Mouse (Mus musculus): Measurements from ENCODE around the gene Nlgn1. TPM values are rescaled to one million over a fixed set of nuclear protein-coding genes. Genes with fewer than 3 reads are reported as not detected.

Gene Nlgn1
- polyA plus RNA-seq, 1 experiment from 2014 or later, result 1.6 TPM

GRCm38 (mm10) chr3:25897456-25897855 lies 434.8 kb downstream of the Nlgn1 start:
- Histone ChIP-seq H3K36me3 (no peaks in the 10 kb centered on the region), H3K27ac (no peak overlapping the region), H3K4me3 (replicated peaks) (no peak overlapping the region), H3K27me3 (no peaks in the 10 kb centered on the region), H3K9ac (no peak overlapping the region), H3K4me2 (no peak overlapping the region), H3K9me3 (replicated peaks) (no peaks in the 10 kb centered on the region), H3K4me1 (no peaks in the 10 kb centered on the region)
- ATAC-seq (replicated peaks; ENCODE audit: low FRiP score), result no peak

DNA sequence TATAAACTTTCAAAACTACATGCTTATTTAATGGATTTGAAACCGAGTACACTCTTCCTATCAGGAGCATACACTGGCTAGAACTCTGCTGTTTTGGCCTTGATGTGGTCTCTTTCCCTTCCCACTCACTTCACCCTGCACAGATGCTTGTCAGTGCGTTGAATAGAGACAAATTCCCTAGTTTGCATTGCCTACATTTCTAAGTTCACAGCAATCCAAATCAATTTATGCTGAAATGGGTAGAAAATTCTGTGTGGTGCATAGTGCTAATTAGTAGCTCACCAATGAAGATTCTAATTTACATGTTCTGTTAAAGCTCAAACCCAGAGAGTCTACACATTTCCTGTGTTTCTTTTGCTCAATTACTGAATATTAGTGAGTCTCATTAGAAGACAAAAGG lies 447.5 kb downstream of the Nlgn1 start:
- Histone ChIP-seq H3K9ac (no peak overlapping the region), H3K27ac (no peak overlapping the region), H3K4me2 (no peak overlapping the region), H3K36me3 (no peaks in the 10 kb centered on the region), H3K4me3 (replicated peaks) (no peak overlapping the region), H3K9me3 (replicated peaks) (no peaks in the 10 kb centered on the region), H3K4me1 (no peaks in the 10 kb centered on the region), H3K27me3 (no peaks in the 10 kb centered on the region)
- ATAC-seq (replicated peaks; ENCODE audit: low FRiP score), result no peak
- 78% methylated on average over 2 of the region's 2 CpGs for WGBS

GRCm38 (mm10) chr3:25869161-25869560 lies 463.1 kb downstream of the Nlgn1 start:
- no peak for ATAC-seq (replicated peaks; ENCODE audit: low FRiP score)
- Histone ChIP-seq H3K9me3 (replicated peaks) (no peaks in the 10 kb centered on the region), H3K9ac (no peak overlapping the region), H3K4me1 (no peaks in the 10 kb centered on the region), H3K27ac (no peak overlapping the region), H3K4me3 (replicated peaks) (no peak overlapping the region), H3K4me2 (no peak overlapping the region), H3K27me3 (no peaks in the 10 kb centered on the region), H3K36me3 (no peaks in the 10 kb centered on the region)

DNA sequence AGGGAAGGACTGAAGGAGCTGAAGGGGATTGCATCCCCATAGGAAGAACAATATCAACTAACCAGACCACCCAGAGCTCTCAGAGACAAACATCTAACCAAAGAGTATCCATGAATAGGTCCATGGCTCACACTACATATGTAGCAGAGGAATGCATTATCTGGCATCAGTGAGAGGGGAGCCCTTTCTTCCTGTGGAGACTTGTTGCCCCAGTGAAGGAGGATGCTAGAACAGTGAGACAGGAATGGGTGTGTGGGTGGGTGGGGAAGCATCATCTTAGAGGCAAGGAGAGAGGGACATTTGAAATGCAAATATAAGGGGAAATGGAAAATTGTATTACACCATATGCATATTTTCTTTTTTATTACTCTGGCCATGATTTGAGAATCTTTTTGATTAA lies 473.9 kb downstream of the Nlgn1 start:
- no peaks in the 10 kb centered on the region for H3K27me3 ChIP-seq
- no peaks in the 10 kb centered on the region for H3K36me3 ChIP-seq
- H3K4me1 ChIP-seq, result no peaks in the 10 kb centered on the region
- no peaks in the 10 kb centered on the region for H3K9me3 ChIP-seq (replicated peaks)
- no peak overlapping the region for H3K4me2 ChIP-seq
- H3K9ac ChIP-seq, result no peak overlapping the region
- ATAC-seq (replicated peaks; ENCODE audit: low FRiP score), result no peak
- H3K27ac ChIP-seq, result no peak overlapping the region
- no peak overlapping the region for H3K4me3 ChIP-seq (replicated peaks)

DNA sequence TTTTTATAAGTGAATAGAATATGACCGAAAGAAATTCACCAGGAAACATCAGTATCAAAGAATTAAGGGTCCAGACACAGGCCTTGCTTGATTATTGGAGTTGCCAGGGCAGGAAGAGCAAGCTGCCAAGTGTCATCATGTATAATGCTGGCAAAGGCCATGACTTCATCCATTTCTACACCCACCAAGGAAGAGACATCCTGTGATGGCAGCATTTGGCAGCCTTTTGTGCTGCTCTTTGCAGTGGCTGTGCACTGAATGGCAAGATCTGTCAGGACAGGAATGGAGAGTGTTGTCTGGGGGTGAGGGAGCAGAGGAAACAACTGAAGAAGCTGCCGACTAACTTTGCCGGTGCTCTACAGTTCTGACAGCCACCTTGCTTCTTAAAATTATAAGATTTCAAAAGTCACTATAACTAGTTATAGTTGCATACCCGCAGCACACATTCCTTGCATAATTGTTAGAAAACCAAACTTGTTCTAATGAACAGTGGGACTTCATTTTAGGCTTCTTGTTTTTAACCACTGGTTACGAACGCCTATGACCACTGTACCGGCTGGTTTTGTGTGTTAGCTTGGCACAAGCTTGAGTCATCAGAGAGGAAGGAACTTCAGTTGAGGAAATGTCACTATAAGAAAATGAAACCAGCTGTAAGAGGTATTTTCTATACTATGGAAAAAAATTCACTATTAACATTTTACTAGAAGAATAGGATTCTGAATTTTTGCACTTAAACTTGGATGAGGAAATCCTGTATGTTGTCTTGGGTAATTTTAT lies 487.4 kb downstream of the Nlgn1 start:
- Histone ChIP-seq H3K4me3 (replicated peaks) (no peak overlapping the region), H3K4me2 (no peak overlapping the region), H3K9me3 (replicated peaks) (no peaks in the 10 kb centered on the region), H3K27ac (no peak overlapping the region), H3K27me3 (no peaks in the 10 kb centered on the region), H3K4me1 (no peaks in the 10 kb centered on the region), H3K9ac (no peak overlapping the region), H3K36me3 (no peaks in the 10 kb centered on the region)
- ATAC-seq (replicated peaks; ENCODE audit: low FRiP score), result no peak
- WGBS, result 87% methylated on average over 7 of the region's 7 CpGs

GRCm38 (mm10) chr3:25830237-25830636 lies 502.0 kb downstream of the Nlgn1 start:
- no peak overlapping the region for H3K9ac ChIP-seq
- H3K27me3 ChIP-seq, result no peaks in the 10 kb centered on the region
- ATAC-seq (replicated peaks; ENCODE audit: low FRiP score), result no peak
- 81% methylated on average over 2 of the region's 2 CpGs for WGBS
- no peaks in the 10 kb centered on the region for H3K36me3 ChIP-seq
- H3K9me3 ChIP-seq (replicated peaks), result no peaks in the 10 kb centered on the region
- H3K4me1 ChIP-seq, result no peaks in the 10 kb centered on the region
- H3K4me3 ChIP-seq (replicated peaks), result no peak overlapping the region
- H3K27ac ChIP-seq, result no peak overlapping the region
- no peak overlapping the region for H3K4me2 ChIP-seq

- Histone ChIP-seq H3K9ac (no peak overlapping the region), H3K27me3 (no peaks in the 10 kb centered on the region), H3K4me3 (replicated peaks) (no peak overlapping the region), H3K4me1 (no peaks in the 10 kb centered on the region), H3K4me2 (no peak overlapping the region), H3K9me3 (replicated peaks) (no peaks in the 10 kb centered on the region), H3K27ac (no peak overlapping the region), H3K36me3 (no peaks in the 10 kb centered on the region)
- no peak for ATAC-seq (replicated peaks; ENCODE audit: low FRiP score)
- 90% methylated on average over 3 of the region's 3 CpGs for WGBS
Observed at GRCm38 (mm10) chr3:25813368-25813767, 518.9 kb downstream of the Nlgn1 start.

DNA sequence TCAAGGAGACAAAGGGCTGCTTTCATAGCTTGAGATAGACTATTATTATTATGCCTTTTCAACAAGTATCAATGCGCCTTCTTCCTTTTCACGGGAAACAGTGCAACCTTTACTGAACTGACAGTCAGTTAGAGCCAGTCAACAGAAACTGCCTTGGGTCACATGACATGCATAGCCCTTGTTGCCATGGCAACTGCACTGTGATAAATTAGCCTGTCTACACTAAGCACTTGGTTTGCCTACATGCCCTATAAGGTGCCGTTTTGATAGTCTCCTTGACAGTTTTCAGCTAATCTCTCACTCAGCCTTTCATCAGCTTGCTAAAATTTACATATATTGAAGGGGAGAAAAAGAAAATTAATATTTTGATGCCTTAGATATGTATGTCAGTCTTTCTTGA lies 524.7 kb downstream of the Nlgn1 start:
- Histone ChIP-seq H3K9ac (no peak overlapping the region), H3K4me3 (replicated peaks) (no peak overlapping the region), H3K4me2 (no peak overlapping the region), H3K36me3 (no peaks in the 10 kb centered on the region), H3K27me3 (no peaks in the 10 kb centered on the region), H3K9me3 (replicated peaks) (no peaks in the 10 kb centered on the region), H3K4me1 (no peaks in the 10 kb centered on the region), H3K27ac (no peak overlapping the region)
- 43% methylated on average over 3 of the region's 3 CpGs for WGBS
- ATAC-seq (replicated peaks; ENCODE audit: low FRiP score), result 0 out of 2 replicates have a peak, but pooled peaks have one; percentile 54

- no peaks in the 10 kb centered on the region for H3K36me3 ChIP-seq
- H3K27me3 ChIP-seq, result no peaks in the 10 kb centered on the region
- H3K4me2 ChIP-seq, result no peak overlapping the region
- no peaks in the 10 kb centered on the region for H3K9me3 ChIP-seq (replicated peaks)
- 82% methylated on average over 2 of the region's 2 CpGs for WGBS
- no peak overlapping the region for H3K4me3 ChIP-seq (replicated peaks)
- H3K9ac ChIP-seq, result no peak overlapping the region
- H3K4me1 ChIP-seq, result no peaks in the 10 kb centered on the region
- no peak overlapping the region for H3K27ac ChIP-seq
- no peak for ATAC-seq (replicated peaks; ENCODE audit: low FRiP score)
Observed at GRCm38 (mm10) chr3:25781651-25782050, 550.6 kb downstream of the Nlgn1 start.

- H3K4me1 ChIP-seq, result no peaks in the 10 kb centered on the region
- ATAC-seq (replicated peaks; ENCODE audit: low FRiP score), result no peak
- no peaks in the 10 kb centered on the region for H3K27me3 ChIP-seq
- no peaks in the 10 kb centered on the region for H3K9me3 ChIP-seq (replicated peaks)
- H3K9ac ChIP-seq, result no peak overlapping the region
- H3K27ac ChIP-seq, result no peak overlapping the region
- no peaks in the 10 kb centered on the region for H3K36me3 ChIP-seq
- no peak overlapping the region for H3K4me2 ChIP-seq
- WGBS, result 68% methylated on average over 6 of the region's 6 CpGs
- no peak overlapping the region for H3K4me3 ChIP-seq (replicated peaks)
Observed at GRCm38 (mm10) chr3:25775437-25775836, 556.8 kb downstream of the Nlgn1 start.

DNA sequence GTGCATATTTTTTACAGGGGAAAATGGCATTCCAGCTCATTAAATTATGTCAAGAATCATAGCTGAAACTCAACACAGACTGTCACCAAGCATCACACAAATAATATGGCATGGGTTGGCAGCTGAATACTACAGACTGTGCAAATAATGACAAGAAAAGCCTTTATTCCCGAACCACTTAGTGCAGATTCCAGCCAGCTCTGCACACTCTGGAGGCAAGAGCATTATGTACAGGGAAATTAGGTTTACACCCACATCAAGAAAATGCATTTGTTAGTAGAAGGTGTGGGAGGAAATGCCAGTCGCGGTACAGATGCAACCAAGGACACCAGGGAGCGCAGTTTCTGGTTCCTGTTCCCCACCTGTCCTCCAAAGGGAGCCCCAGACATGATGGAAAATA lies 558.4 kb downstream of the Nlgn1 start:
- no peaks in the 10 kb centered on the region for H3K27me3 ChIP-seq
- H3K4me1 ChIP-seq, result no peaks in the 10 kb centered on the region
- H3K36me3 ChIP-seq, result no peaks in the 10 kb centered on the region
- H3K4me2 ChIP-seq, result no peak overlapping the region
- H3K9ac ChIP-seq, result no peak overlapping the region
- H3K9me3 ChIP-seq (replicated peaks), result no peaks in the 10 kb centered on the region
- ATAC-seq (replicated peaks; ENCODE audit: low FRiP score), result no peak
- H3K4me3 ChIP-seq (replicated peaks), result no peak overlapping the region
- no peak overlapping the region for H3K27ac ChIP-seq
- WGBS, result 74% methylated on average over 4 of the region's 4 CpGs

DNA sequence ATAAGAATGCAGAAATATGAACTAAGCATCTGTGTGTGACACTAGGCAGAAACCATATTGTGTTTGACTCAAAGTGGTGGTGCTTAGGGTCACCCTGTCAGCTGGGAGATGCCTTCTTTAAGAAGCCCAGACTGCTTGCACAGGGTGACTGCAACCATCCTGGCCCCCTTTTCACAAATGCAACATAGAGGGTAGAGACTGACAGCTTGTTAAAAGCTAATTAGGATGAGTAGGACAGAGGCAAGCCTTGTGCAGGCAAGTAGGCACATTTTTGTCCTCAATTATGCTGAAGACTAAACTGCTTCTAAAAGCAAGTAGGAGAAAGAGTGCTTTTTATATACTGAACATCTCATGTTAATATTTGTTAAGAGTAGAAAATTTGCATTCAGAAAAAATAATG lies 558.8 kb downstream of the Nlgn1 start:
- no peak for ATAC-seq (replicated peaks; ENCODE audit: low FRiP score)
- H3K4me2 ChIP-seq, result no peak overlapping the region
- H3K27me3 ChIP-seq, result no peaks in the 10 kb centered on the region
- no peak overlapping the region for H3K4me3 ChIP-seq (replicated peaks)
- H3K9me3 ChIP-seq (replicated peaks), result no peaks in the 10 kb centered on the region
- no peaks in the 10 kb centered on the region for H3K36me3 ChIP-seq
- H3K27ac ChIP-seq, result no peak overlapping the region
- no peak overlapping the region for H3K9ac ChIP-seq
- H3K4me1 ChIP-seq, result no peaks in the 10 kb centered on the region

GRCm38 (mm10) chr3:25763689-25764088 lies 568.6 kb downstream of the Nlgn1 start:
- Histone ChIP-seq H3K4me2 (no peak overlapping the region), H3K36me3 (no peaks in the 10 kb centered on the region), H3K9me3 (replicated peaks) (no peaks in the 10 kb centered on the region), H3K27me3 (no peaks in the 10 kb centered on the region), H3K4me1 (no peaks in the 10 kb centered on the region), H3K9ac (no peak overlapping the region), H3K27ac (no peak overlapping the region), H3K4me3 (replicated peaks) (no peak overlapping the region)
- ATAC-seq (replicated peaks; ENCODE audit: low FRiP score), result no peak
- 88% methylated on average over 4 of the region's 4 CpGs for WGBS
